Mouse (Mus musculus): ENCODE results near the gene Rpl11. TPM values are rescaled to one million over a fixed set of nuclear protein-coding genes. Genes with fewer than 3 reads are reported as not detected.
"Not testable (repeated sequence)": the region's sequence is repeated elsewhere in the genome, so short reads cannot be mapped to it uniquely, and the experiment has no call there.

Rpl11 gene
- polyA plus RNA-seq (2016; fragmentation: Nextera tagmentation; extraction: Ambion mirVana): 257 and 262 TPM in 2 replicates

GRCm38 (mm10) chr4:136053247-136053596 is at the start of gene Rpl11:
Gene Rpl11, minus strand, starts transcription at chr4:136053428.
- peak within 1 kb of the TSS; percentile 96 for H3K4me3 ChIP-seq
- no peaks in the 10 kb centered on the region for H3K27me3 ChIP-seq (replicated peaks)
- H3K9me3 ChIP-seq (replicated peaks): no peaks in the 10 kb centered on the region
- peak within 1 kb of the TSS; percentile 98 for H3K9ac ChIP-seq
- under 1% methylated on average over 21 of the region's 21 CpGs for WGBS
- ATAC-seq (ENCODE audit: insufficient number of reproducible peaks, low FRiP score): peak; percentile 97
- H3K36me3 ChIP-seq: peaks cover 41% of the 10 kb centered on the region
- peak within 1 kb of the TSS; percentile 84 for H3K4me2 ChIP-seq
- peak within 1 kb of the TSS; percentile 82 for H3K27ac ChIP-seq (ENCODE audit: poor library complexity, severe bottlenecking)
- peaks cover 18% of the 10 kb centered on the region for H3K4me1 ChIP-seq (replicated peaks)

DNA sequence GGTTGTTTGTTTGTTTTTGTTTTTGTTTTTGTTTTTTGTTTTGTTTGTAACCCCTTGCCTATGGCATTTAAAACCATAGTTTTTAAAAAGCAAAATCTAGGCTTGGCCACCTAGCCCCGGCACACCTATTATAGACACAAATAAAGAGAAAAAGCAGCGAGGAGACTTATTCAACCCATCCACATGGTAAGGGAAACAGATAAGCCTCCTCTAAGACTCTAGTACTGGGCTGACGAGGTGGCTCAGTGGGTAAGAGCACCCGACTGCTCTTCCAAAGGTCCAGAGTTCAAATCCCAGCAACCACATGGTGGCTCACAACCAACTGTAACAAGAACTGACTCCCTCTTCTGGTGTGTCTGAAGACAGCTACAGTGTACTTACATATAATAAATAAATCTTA is 48.5 kb upstream of the Rpl11 start:
- not testable (repeated sequence) for H3K27ac ChIP-seq (ENCODE audit: poor library complexity, severe bottlenecking); H3K4me3 ChIP-seq; H3K4me2 ChIP-seq; ATAC-seq (ENCODE audit: insufficient number of reproducible peaks, low FRiP score); H3K27me3 ChIP-seq (replicated peaks); H3K36me3 ChIP-seq; H3K9me3 ChIP-seq (replicated peaks); H3K9ac ChIP-seq
- 75% methylated on average over 4 of the region's 4 CpGs for WGBS
- H3K4me1 ChIP-seq (replicated peaks): peaks cover 31% of the 10 kb centered on the region

DNA sequence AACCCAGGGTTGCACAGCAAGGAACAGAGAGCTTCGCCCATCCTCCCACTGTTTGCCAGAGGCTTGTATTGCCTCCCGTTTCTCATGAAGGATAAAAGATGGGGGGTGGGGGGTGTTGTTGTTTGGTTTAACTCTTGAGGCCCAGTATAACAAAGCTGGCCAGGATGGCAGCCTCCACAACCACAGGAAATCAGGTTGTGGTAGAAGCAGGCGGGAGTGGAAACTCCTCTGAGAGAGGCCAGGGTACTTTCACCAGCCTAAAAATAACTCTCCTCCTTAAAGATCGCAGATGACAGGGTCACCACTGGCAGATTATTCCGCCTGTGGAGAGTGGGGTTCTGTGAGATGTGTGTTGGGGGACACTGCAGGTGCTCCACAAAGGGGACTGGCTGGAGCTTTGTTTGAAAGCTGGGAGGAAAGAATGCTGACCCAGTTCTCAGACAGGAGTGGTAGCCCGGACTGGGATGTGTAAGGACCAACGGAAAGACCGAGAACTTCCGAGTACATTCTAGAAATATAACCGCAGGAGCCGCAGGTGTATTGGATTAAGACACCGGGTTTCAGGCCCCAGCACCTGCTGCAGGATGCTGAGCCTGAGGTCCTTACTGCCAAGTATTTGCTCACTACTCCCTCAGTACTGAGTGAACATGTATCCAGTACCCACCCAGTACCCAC is 47.3 kb upstream of the Rpl11 start:
- H3K4me2 ChIP-seq: peak overlapping the region; percentile 24; the same call in 1 of the 2 replicates
- no peak overlapping the region for H3K4me3 ChIP-seq

GRCm38 (mm10) chr4:136098446-136098845 is 45.2 kb upstream of the Rpl11 start:
- H3K27ac ChIP-seq (ENCODE audit: poor library complexity, severe bottlenecking): no peak overlapping the region
- H3K36me3 ChIP-seq: no peaks in the 10 kb centered on the region
- no peak overlapping the region for H3K4me2 ChIP-seq
- no peak overlapping the region for H3K9ac ChIP-seq
- ATAC-seq (ENCODE audit: insufficient number of reproducible peaks, low FRiP score): no peak
- no peak overlapping the region for H3K4me3 ChIP-seq
- no peaks in the 10 kb centered on the region for H3K9me3 ChIP-seq (replicated peaks)
- 89% methylated on average over 3 of the region's 3 CpGs for WGBS
- peaks cover 13% of the 10 kb centered on the region for H3K4me1 ChIP-seq (replicated peaks)
- H3K27me3 ChIP-seq (replicated peaks): no peaks in the 10 kb centered on the region

More for the DNA sequence above, 47.3 kb upstream of the Rpl11 start:
- no peaks in the 10 kb centered on the region for H3K36me3 ChIP-seq
- H3K27ac ChIP-seq (ENCODE audit: poor library complexity, severe bottlenecking): peak overlapping the region; percentile 59; the same call in 1 of the 2 replicates
- no peak for ATAC-seq (ENCODE audit: insufficient number of reproducible peaks, low FRiP score)
- 40% methylated on average over 12 of the region's 12 CpGs for WGBS
- no peak overlapping the region for H3K9ac ChIP-seq
- no peaks in the 10 kb centered on the region for H3K9me3 ChIP-seq (replicated peaks)
- no peaks in the 10 kb centered on the region for H3K27me3 ChIP-seq (replicated peaks)
- H3K4me1 ChIP-seq (replicated peaks): peaks cover 31% of the 10 kb centered on the region

GRCm38 (mm10) chr4:136096446-136097113 is 43.4 kb upstream of the Rpl11 start:
- Histone ChIP-seq H3K9me3 (replicated peaks) (peaks cover 8% of the 10 kb centered on the region; the same call in 1 of the 2 replicates), H3K27ac (ENCODE audit: poor library complexity, severe bottlenecking) (no peak overlapping the region), H3K36me3 (no peaks in the 10 kb centered on the region), H3K27me3 (replicated peaks) (no peaks in the 10 kb centered on the region), H3K9ac (no peak overlapping the region), H3K4me2 (no peak overlapping the region), H3K4me3 (no peak overlapping the region), H3K4me1 (replicated peaks) (peaks cover 13% of the 10 kb centered on the region)
- ATAC-seq (ENCODE audit: insufficient number of reproducible peaks, low FRiP score): no peak
- 53% methylated on average over 11 of the region's 11 CpGs for WGBS

- no peak overlapping the region for H3K9ac ChIP-seq
- H3K27me3 ChIP-seq (replicated peaks): no peaks in the 10 kb centered on the region
- peaks cover 8% of the 10 kb centered on the region; the same call in 1 of the 2 replicates for H3K9me3 ChIP-seq (replicated peaks)
- whole genome bisulfite sequencing: 78% methylated on average over 9 of the region's 9 CpGs
- H3K4me1 ChIP-seq (replicated peaks): peaks cover 9% of the 10 kb centered on the region
- H3K4me3 ChIP-seq: no peak overlapping the region
- H3K36me3 ChIP-seq: no peaks in the 10 kb centered on the region
- H3K27ac ChIP-seq (ENCODE audit: poor library complexity, severe bottlenecking): no peak overlapping the region
- no peak for ATAC-seq (ENCODE audit: insufficient number of reproducible peaks, low FRiP score)
- no peak overlapping the region for H3K4me2 ChIP-seq
These were observed 42.4 kb upstream of the Rpl11 start for GRCm38 (mm10) chr4:136095490-136096105.

GRCm38 (mm10) chr4:136094519-136095219 is 41.4 kb upstream of the Rpl11 start:
- H3K9me3 ChIP-seq (replicated peaks): peaks cover 8% of the 10 kb centered on the region; the same call in 1 of the 2 replicates
- H3K27me3 ChIP-seq (replicated peaks): no peaks in the 10 kb centered on the region
- H3K36me3 ChIP-seq: no peaks in the 10 kb centered on the region
- H3K4me2 ChIP-seq: no peak overlapping the region
- 80% methylated on average over 18 of the region's 18 CpGs for WGBS
- H3K4me3 ChIP-seq: no peak overlapping the region
- no peak overlapping the region for H3K27ac ChIP-seq (ENCODE audit: poor library complexity, severe bottlenecking)
- H3K9ac ChIP-seq: no peak overlapping the region
- ATAC-seq (ENCODE audit: insufficient number of reproducible peaks, low FRiP score): no peak
- H3K4me1 ChIP-seq (replicated peaks): 0 out of 2 replicates have a peak, but pooled peaks cover 4% of the 10 kb centered on the region

GRCm38 (mm10) chr4:136092498-136092897 is 39.3 kb upstream of the Rpl11 start:
- no peaks in the 10 kb centered on the region for H3K36me3 ChIP-seq
- ATAC-seq (ENCODE audit: insufficient number of reproducible peaks, low FRiP score): no peak
- H3K4me1 ChIP-seq (replicated peaks): peaks cover 11% of the 10 kb centered on the region
- no peak overlapping the region for H3K4me2 ChIP-seq
- H3K4me3 ChIP-seq: no peak overlapping the region
- 88% methylated on average over 7 of the region's 7 CpGs for WGBS
- no peak overlapping the region for H3K9ac ChIP-seq
- H3K27ac ChIP-seq (ENCODE audit: poor library complexity, severe bottlenecking): no peak overlapping the region
- no peaks in the 10 kb centered on the region; the same call in 1 of the 2 replicates for H3K27me3 ChIP-seq (replicated peaks)
- H3K9me3 ChIP-seq (replicated peaks): peaks cover 8% of the 10 kb centered on the region; the same call in 1 of the 2 replicates

DNA sequence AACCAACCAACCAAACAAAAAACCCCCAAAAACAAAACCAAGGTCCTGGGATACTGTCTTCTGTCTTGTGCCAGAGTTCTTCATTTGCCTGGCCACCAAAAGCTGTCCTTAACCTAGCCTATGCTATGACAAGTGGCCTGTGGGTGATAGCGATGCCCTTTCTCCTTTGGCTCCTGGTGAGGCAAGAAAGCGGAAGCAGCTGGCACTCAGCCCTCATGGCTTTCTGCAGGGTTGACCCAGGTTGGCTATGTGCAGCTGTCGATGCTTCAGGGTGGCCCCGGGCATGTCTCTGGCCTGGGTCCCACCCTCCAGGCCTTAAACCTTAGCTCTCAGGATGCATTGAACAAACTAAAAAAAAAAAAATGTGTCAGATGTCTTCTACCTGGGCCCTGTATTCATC is 38.1 kb upstream of the Rpl11 start:
- no peak for ATAC-seq (ENCODE audit: insufficient number of reproducible peaks, low FRiP score)

DNA sequence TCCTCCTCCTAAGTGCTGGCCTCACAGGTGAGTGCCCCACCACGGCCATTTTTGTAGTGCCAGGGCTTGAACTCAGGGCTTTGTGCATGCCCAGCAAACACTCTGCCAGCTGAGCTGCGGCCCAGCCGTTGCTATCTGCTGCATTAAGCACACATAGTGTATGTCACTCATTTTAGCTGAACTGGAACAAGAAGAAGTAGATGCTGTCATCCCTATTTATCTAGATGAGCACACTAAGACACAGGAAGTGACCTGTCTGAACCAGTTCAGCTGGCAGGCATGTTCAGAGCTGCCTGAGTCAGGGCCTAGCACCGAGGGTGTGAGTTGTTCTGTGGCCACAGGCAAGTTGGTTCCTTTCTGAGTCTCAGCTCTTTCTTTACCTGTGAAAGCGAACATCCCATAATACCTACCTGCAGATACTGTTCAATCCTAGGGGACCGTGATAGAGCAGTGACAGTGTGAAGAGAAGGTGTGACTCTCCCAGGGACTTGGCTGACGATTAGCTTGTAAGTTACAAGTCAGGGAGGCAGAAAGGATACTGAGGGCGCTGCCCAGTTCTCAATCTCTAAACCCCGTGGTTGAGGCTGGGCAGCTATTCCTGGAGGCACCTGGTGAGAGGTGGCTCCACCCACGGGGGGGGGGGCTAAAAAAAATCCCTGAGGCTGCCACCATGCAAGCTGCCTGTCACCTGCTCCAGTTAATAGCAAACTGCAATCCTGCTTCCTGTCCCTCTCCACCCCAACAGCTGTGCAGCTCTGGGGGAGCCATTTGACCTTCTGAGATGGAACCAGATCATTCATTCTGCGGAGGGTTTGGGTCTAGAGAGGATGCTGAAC is 36.7 kb upstream of the Rpl11 start:
- Histone ChIP-seq H3K27me3 (replicated peaks) (no peaks in the 10 kb centered on the region; the same call in 1 of the 2 replicates), H3K9ac (no peak overlapping the region), H3K9me3 (replicated peaks) (peaks cover 8% of the 10 kb centered on the region; the same call in 1 of the 2 replicates), H3K27ac (ENCODE audit: poor library complexity, severe bottlenecking) (no peak overlapping the region), H3K4me2 (no peak overlapping the region), H3K4me3 (no peak overlapping the region), H3K4me1 (replicated peaks) (peaks cover 11% of the 10 kb centered on the region), H3K36me3 (no peaks in the 10 kb centered on the region)
- no peak for ATAC-seq (ENCODE audit: insufficient number of reproducible peaks, low FRiP score)
- WGBS: 56% methylated on average over 11 of the region's 11 CpGs

More for the DNA sequence above, 38.1 kb upstream of the Rpl11 start:
- H3K4me3 ChIP-seq: no peak overlapping the region
- no peak overlapping the region for H3K9ac ChIP-seq
- no peak overlapping the region for H3K4me2 ChIP-seq
- peaks cover 8% of the 10 kb centered on the region; the same call in 1 of the 2 replicates for H3K9me3 ChIP-seq (replicated peaks)
- H3K27ac ChIP-seq (ENCODE audit: poor library complexity, severe bottlenecking): no peak overlapping the region
- H3K4me1 ChIP-seq (replicated peaks): peaks cover 11% of the 10 kb centered on the region
- no peaks in the 10 kb centered on the region; the same call in 1 of the 2 replicates for H3K27me3 ChIP-seq (replicated peaks)
- 97% methylated on average over 4 of the region's 4 CpGs for WGBS
- H3K36me3 ChIP-seq: no peaks in the 10 kb centered on the region

Data from heart, embryonic 12.5 days (tissue).